ENCODE assay signal across 33 mouse cellular contexts in genomic region chr12:40244926-40245325, GRCm38 (mm10). TPM values are rescaled to one million over a fixed set of nuclear protein-coding genes. Genes with fewer than 3 reads are reported as not detected.
"Had no signal": no experiment of that assay in that cellular context is flagged by ENCODE, and none has a peak within 500 bp of the region (broad histone marks: within the 10 kb centered on the region; RNA-seq: fewer than 3 reads in every experiment).

No protein-coding gene starts in this region.

- H3K9me3 ChIP-seq: limb, embryonic 10.5 days; limb, embryonic 12.5 days; limb, embryonic 13.5 days; limb, embryonic 15.5 days; liver, embryonic 12.5 days; liver, embryonic 13.5 days; liver, embryonic 15.5 days; lung, embryonic 15.5 days; megakaryocyte, embryonic 14.5 days; midbrain, embryonic 10.5 days; midbrain, embryonic 12.5 days; midbrain, embryonic 13.5 days; midbrain, embryonic 15.5 days; neural tube, embryonic 12.5 days had no signal

- H3K9ac ChIP-seq: limb, embryonic 12.5 days; limb, embryonic 13.5 days; limb, embryonic 15.5 days; liver, embryonic 12.5 days; liver, embryonic 13.5 days; liver, embryonic 14.5 days; liver, embryonic 15.5 days; liver, postnatal 0 days; lung, embryonic 14.5 days; lung, embryonic 15.5 days; midbrain, embryonic 12.5 days; midbrain, embryonic 13.5 days; midbrain, embryonic 15.5 days; neural tube, embryonic 12.5 days had no signal

- H3K4me2 ChIP-seq: limb, embryonic 12.5 days; limb, embryonic 13.5 days; limb, embryonic 15.5 days; liver, embryonic 11.5 days; liver, embryonic 12.5 days; liver, embryonic 13.5 days; liver, embryonic 15.5 days; lung, embryonic 14.5 days; lung, embryonic 15.5 days; midbrain, embryonic 12.5 days; midbrain, embryonic 13.5 days; midbrain, embryonic 15.5 days; neural tube, embryonic 12.5 days had no signal

- H3K27ac ChIP-seq: left cerebral cortex, adult 2 months; limb, embryonic 10.5 days; limb, embryonic 12.5 days; limb, embryonic 13.5 days; limb, embryonic 15.5 days; liver, embryonic 12.5 days; liver, embryonic 13.5 days; liver, embryonic 14.5 days; liver, embryonic 15.5 days; lung, embryonic 15.5 days; macrophage; midbrain, embryonic 10.5 days; midbrain, embryonic 12.5 days; midbrain, embryonic 13.5 days; midbrain, embryonic 15.5 days; neural tube, embryonic 12.5 days had no signal

- H3K4me1 ChIP-seq: limb, embryonic 15.5 days; midbrain, embryonic 15.5 days had no signal

- H3K36me3 ChIP-seq: limb, embryonic 10.5 days; limb, embryonic 12.5 days; limb, embryonic 13.5 days; limb, embryonic 15.5 days; liver, embryonic 12.5 days; liver, embryonic 13.5 days; liver, embryonic 15.5 days; lung, embryonic 15.5 days; midbrain, embryonic 10.5 days; midbrain, embryonic 12.5 days; midbrain, embryonic 13.5 days; midbrain, embryonic 15.5 days; neural tube, embryonic 12.5 days had no signal

- ATAC-seq: liver, embryonic 12.5 days; liver, postnatal 0 days; lung, postnatal 0 days; midbrain, embryonic 13.5 days; midbrain, embryonic 15.5 days; midbrain, embryonic 16.5 days had no signal

- H3K27me3 ChIP-seq: limb, embryonic 12.5 days; limb, embryonic 13.5 days; limb, embryonic 15.5 days; liver, embryonic 13.5 days; liver, embryonic 15.5 days; lung, embryonic 15.5 days; megakaryocyte, embryonic 14.5 days; midbrain, embryonic 12.5 days; midbrain, embryonic 13.5 days; midbrain, embryonic 15.5 days; neural tube, embryonic 12.5 days had no signal

- H3K4me3 ChIP-seq: left cerebral cortex, adult 2 months; limb, embryonic 10.5 days; limb, embryonic 12.5 days; limb, embryonic 13.5 days; limb, embryonic 15.5 days; liver, embryonic 12.5 days; liver, embryonic 13.5 days; liver, embryonic 15.5 days; lung, embryonic 15.5 days; midbrain, embryonic 10.5 days; midbrain, embryonic 12.5 days; midbrain, embryonic 13.5 days; midbrain, embryonic 15.5 days; myocyte; neural tube, embryonic 12.5 days had no signal

- DNase-seq: liver; liver, embryonic 13.5 days; liver, postnatal 0 days; lung, adult 18-20 months; lung, adult 2 months; lung, embryonic 14.5 days; lung, postnatal 10 days; lung, postnatal 14 days; lung, postnatal 36 days; lung, postnatal 4 days had no signal

RNA-seq across cellular contexts. Expression of gene Lsmem1, which starts 45.6 kb away (rescaled TPM):
- polyA plus RNA-seq: limb, embryonic 10.5 days; limb, embryonic 11.5 days; liver, adult 2 months; liver, embryonic 12.5 days; liver, postnatal 0 days; lung, embryonic 14.5 days; macrophage; midbrain, embryonic 10.5 days; midbrain, embryonic 12.5 days; midbrain, embryonic 13.5 days; midbrain, embryonic 15.5 days; midbrain, embryonic 16.5 days; midbrain, postnatal 0 days had no signal
